Mouse (Mus musculus): ENCODE data around the gene Rpl12.
A peak's percentile ranks its signal among the peaks of the same experiment; 100 is the strongest.

Rpl12 gene

DNA sequence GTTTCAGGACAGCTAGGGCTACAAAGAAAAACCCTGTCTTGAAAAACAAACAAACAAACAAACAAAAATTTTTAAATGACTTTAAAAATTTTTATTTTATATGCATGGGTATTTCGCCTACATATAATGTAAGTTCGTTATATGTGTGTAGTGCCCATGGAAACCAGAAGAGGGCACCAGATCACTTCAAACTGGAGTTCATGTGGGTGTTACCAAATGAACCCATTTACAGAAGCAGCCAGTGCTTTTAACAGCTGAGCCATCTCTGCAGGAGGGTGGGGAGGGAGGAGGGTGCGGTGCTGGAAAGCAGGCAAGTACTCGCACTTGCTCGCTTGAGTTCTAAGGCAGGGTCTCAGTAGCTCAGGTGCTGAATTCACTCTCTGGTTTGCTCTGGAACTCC, 21.9 kb upstream of the Rpl12 start:
- no peak for DNase-seq (ENCODE audit: extremely low read depth, insufficient read length, low spot score)

GRCm38 (mm10) chr2:32940483-32940882, 20.9 kb upstream of the Rpl12 start:
- no peak for DNase-seq (ENCODE audit: extremely low read depth, insufficient read length, low spot score)

- no peak for DNase-seq (ENCODE audit: extremely low read depth, insufficient read length, low spot score)
Observed at GRCm38 (mm10) chr2:32947454-32947853, 13.9 kb upstream of the Rpl12 start.

GRCm38 (mm10) chr2:32954581-32954980, 6.8 kb upstream of the Rpl12 start:
- DNase-seq (ENCODE audit: extremely low read depth, insufficient read length, low spot score) = no peak

GRCm38 (mm10) chr2:32957344-32957743, 4.0 kb upstream of the Rpl12 start:
- no peak for DNase-seq (ENCODE audit: extremely low read depth, insufficient read length, low spot score)

DNA sequence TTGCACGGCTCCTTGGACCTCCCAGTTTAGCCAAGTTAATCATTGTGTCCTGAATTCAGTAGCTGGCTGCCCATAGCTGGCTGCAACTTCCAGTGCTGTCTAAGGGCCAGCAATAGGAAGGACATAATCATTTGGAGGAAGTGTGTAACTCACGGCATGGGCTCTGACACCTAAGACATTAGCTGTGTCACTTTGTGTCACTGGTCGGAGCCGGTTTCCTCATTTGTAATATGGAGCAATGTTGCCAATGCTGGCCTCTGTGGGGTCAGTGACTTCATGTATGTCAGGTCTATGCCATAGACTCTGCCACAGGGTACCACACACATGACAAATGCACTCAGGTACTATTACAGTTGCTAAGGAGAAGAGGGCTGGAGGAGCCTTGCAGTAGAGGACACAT, 1.1 kb upstream of the Rpl12 start:
- no peak for DNase-seq (ENCODE audit: extremely low read depth, insufficient read length, low spot score)

DNA sequence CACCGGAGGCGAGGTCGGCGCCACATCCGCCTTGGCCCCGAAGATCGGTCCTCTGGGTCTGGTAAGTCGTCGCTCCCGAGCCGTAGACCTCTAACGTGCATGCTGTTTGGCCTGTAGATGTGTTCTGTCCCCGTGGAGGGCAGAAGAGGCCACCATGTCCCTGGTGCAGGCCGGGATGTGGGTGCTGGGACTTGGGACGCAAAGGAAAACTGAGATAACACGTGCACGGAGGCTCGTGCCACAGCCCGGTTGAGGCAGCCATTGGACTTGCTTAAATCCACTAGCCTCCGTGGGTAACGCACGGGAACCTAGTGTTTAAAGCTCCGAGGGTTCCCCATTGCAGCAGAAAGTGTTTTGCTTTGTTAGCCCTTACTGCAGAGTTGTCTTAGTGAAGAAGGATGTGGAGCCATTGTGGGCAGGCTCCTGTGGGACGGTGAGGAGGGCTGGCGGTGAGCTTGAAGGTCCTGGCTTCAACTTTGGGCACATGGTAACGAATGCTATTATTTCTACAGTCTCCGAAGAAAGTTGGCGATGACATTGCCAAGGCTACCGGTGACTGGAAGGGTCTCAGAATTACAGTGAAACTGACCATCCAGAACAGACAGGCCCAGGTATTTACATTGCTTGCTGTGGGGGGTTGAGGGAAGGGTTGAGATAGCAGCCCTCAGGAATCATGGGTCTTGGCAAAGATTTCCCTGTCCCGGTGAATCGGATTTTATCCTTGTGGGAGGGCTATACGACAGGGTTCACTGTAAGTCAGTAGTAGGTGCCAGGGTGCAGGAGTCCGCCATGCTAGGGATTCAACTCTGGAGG, 909 bp downstream of the Rpl12 start:
- DNase-seq (ENCODE audit: extremely low read depth, insufficient read length, low spot score) = no peak

DNA sequence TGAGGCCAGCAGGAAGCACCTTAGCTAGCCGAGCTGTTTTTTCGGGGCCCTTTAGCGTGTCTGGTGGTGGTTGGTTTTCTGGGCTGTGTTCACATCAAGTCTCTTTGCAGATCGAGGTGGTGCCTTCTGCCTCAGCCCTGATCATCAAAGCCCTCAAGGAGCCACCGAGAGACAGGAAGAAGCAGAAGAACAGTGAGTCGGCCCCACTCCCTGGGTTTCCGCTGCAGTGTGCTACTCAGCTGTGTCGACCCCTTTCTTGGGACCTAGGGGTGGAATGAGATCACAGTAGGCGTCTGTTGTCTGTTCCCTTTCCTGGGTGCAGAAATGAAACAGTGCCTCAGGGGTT, 1.5 kb downstream of the Rpl12 start:
- no peak for DNase-seq (ENCODE audit: extremely low read depth, insufficient read length, low spot score)

- no peak for DNase-seq (ENCODE audit: extremely low read depth, insufficient read length, low spot score)
Observed at GRCm38 (mm10) chr2:32963544-32963943, 2.2 kb downstream of the Rpl12 start.

GRCm38 (mm10) chr2:32963981-32964380, 2.6 kb downstream of the Rpl12 start:
- no peak for DNase-seq (ENCODE audit: extremely low read depth, insufficient read length, low spot score)

GRCm38 (mm10) chr2:32964659-32965457, 3.5 kb downstream of the Rpl12 start:
- no peak for DNase-seq (ENCODE audit: extremely low read depth, insufficient read length, low spot score)

DNA sequence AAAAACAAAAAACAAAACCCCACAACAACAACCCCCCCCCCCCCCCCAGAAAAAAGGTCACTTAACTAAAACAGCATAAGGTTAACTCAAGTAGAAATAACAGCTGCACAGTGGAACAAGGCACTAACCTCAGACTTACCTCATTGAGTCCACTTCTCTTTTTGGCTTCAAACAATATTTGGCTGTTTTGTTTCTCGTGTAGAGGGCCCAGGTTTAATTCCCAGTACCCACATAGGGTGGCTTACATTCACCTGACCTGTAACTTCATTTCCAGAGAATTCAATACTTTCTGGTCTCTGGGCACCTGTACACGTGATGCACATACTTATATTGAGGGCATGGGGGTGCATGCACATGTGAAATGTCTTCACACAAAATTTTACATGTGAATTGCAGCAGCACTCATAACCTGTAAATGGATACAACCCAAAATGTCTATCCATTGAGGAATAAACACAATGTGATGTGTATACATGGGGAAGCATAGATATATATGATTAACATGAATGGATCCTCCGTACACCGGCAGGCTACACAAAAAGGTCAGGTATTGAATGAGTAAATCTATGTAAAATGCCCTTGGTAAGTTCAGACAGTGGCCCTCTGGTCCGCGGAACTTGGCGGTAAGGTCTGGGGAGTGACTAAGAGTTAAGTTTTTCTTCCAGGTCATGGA, 4.3 kb downstream of the Rpl12 start:
- DNase-seq (ENCODE audit: extremely low read depth, insufficient read length, low spot score) = no peak

DNA sequence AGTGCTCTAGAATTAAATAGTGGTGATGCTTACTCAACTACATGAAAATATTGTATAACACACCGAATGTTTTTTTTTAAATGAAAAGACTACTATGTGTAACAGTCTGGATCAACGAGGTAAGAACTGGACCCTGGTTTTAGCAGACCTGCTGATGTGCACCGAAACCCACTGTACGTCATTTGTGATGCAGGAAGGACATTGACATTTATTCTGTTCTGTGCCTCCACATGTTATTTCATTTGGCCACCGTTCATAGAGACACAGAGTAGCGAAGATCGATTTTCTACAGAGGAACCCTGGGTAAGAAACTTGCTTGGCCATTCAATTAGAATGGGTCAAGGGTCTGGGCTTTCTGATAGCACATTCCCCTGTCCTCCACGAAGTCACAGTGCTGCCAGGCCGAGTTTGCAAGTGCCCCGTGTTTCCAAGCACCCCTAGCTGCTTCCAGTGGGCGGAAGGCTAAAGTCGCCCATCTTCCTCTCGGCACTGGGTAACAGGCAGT, 4.9 kb downstream of the Rpl12 start:
- DNase-seq (ENCODE audit: extremely low read depth, insufficient read length, low spot score) = no peak

DNA sequence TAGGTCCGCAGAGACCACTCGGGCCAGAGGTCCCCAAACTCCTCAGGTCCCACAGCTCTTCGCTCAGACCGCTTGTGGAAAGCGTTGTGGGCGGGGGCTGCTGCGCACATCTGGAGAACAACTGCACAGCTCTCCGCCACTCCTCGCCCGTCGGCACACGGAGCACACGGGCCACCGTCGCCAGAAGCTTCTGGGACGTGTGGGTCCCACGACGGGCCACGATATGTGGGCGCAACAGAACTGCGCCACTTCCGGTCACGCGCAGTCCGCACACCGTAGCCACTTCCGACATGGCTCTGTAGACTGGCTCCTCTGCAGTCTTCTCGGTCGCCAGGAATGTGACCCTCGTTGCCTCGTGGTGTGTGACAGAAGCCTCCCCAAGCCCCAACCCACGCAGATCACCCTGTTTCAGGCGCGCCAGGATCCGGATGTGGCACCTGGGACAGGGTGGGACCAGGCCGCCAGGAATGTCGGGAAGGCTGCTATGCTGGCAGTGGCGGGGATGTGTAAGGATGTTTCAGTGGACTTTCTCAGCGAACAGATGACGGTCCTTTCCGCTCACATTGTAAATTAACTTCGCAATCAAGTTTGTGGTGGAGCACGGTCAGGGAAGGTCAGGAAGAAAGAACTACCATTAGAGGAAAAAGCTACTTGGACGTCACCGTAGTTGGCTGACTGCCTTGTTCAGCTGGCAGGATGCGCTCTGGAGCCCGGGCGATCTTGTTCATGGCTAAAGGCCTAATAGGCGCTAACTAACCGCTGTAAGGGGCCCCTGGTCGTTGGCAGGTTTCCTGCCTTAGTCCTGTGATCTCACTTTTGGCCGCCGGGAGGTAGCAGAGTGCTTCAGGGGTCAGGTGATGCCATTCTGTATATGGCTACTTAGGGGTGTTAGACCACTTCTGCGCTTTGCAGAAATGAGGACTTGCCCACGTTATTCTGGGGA, 5.6 kb downstream of the Rpl12 start:
- DNase-seq (ENCODE audit: extremely low read depth, insufficient read length, low spot score) = peak; percentile 94

DNA sequence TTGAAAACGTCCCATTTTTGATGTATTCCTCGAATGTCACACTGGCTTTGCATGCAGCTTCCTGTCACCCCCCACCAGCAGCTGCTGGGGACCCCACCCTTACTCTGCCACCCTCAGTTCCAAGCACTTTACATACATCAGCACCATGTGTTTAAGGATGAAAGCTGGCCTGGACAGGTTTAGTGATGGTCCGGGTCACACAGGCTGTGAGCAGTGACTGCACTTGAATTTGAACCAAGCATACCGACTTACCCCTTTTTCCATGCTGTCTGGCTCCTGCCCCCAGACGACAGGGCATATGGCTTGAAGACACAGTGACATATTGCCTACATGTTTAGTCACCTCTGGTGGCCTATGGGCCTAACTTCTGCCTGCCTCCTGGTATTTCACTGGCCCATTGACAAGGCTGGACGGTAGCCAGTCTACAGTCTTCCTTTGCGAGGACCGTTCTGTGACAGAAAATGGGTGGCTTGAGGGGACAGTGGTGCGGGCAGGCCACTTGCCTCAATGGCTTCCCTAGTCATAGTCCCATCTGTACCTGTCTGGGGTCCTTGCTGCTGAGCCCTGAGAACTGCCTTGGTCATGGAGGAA, 6.8 kb downstream of the Rpl12 start:
- no peak for DNase-seq (ENCODE audit: extremely low read depth, insufficient read length, low spot score)

- no peak for DNase-seq (ENCODE audit: extremely low read depth, insufficient read length, low spot score)
Observed at GRCm38 (mm10) chr2:32969326-32969725, 8.0 kb downstream of the Rpl12 start.

DNA sequence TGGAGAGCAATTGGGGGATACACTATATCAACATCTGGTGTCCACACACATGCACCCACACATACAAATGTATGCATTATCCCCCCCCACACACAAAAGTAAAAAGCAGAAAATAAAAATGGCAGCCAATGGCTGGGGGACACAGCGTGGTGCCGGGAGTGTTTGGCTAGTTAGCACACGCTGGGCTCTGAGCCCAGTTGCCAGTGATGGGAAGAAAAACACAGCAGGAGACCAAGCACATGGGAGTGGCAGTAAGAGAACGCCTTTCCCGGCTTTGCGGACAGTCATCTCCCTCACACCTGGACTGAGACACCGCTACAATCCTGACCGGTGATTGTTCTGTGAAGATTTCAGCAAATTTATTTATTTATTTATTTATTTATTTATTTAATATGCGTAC, 9.9 kb downstream of the Rpl12 start:
- DNase-seq (ENCODE audit: extremely low read depth, insufficient read length, low spot score) = no peak

- DNase-seq (ENCODE audit: extremely low read depth, insufficient read length, low spot score) = no peak
Observed at GRCm38 (mm10) chr2:32974216-32974615, 12.9 kb downstream of the Rpl12 start.

DNA sequence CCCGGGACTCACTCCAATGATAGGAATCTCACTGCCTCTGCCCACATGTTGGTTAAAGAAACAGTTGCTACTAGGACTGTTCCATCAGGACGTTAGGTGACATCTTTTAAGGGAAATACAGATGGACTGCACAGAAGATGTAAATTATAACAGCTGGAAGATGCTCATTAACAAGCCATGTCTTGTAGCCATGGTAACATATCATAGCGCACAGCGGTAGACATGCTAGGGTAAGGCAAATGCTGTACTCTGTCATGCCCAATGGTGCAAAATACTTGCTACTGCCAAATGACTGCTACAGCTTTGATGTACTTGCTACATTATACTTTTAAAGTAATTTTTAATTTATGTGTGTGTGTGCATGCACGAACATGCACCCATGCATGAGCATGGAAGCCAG, 15.8 kb downstream of the Rpl12 start:
- DNase-seq (ENCODE audit: extremely low read depth, insufficient read length, low spot score) = no peak

- no peak for DNase-seq (ENCODE audit: extremely low read depth, insufficient read length, low spot score)
Observed at GRCm38 (mm10) chr2:32978675-32979074, 17.3 kb downstream of the Rpl12 start.
